In genomic region chr11:115085064-115085463, GRCm38 (mm10) we compare ENCODE assay signal across 30 mouse cellular contexts. TPM values are rescaled to one million over a fixed set of nuclear protein-coding genes. Genes with fewer than 3 reads are reported as not detected.
DNase-seq lines count a peak whose midpoint lies in the region; ATAC-seq and TF ChIP-seq lines count a peak whose summit lies in the region.
"Had no signal": no experiment of that assay in that cellular context is flagged by ENCODE, and none has a peak within 500 bp of the region (broad histone marks: within the 10 kb centered on the region; RNA-seq: fewer than 3 reads in every experiment).

No protein-coding gene starts in this region.

- no peak overlapping the region for H3K4me2 ChIP-seq in midbrain, postnatal 0 days (ENCODE audit: low read depth, low read length, poor library complexity, severe bottlenecking)
- H3K4me2 ChIP-seq in neural tube, embryonic 12.5 days (replicated peaks) = peak overlapping the region; percentile 0; the same call in 1 of the 2 replicates
- H3K4me2 ChIP-seq: embryonic facial prominence, embryonic 13.5 days; forebrain, embryonic 12.5 days; forebrain, embryonic 15.5 days; heart, embryonic 12.5 days; heart, embryonic 15.5 days had no signal

- peak; percentile 74 for DNase-seq in heart, adult 11 months
- no peak for DNase-seq in heart, adult 9 months (ENCODE audit: low spot score in 2 of 2)
- DNase-seq in midbrain, embryonic 10.5 days (ENCODE audit: low spot score) = no peak
- no peak for DNase-seq in midbrain, postnatal 0 days (ENCODE audit: low spot score)
- no peak for DNase-seq in neural tube, embryonic 10.5 days (ENCODE audit: extremely low spot score, low spot score)
- no peak for DNase-seq in ovary, postnatal 14 days (ENCODE audit: low spot score)
- no peak for DNase-seq in layer of hippocampus, adult 9-10 months (ENCODE audit: low spot score)
- DNase-seq: adrenal gland, adult 8-10 months; adrenal gland, postnatal 25 days; cerebellum, adult 8-10 months; embryo, embryonic 11 days; gastrocnemius, postnatal 10 days; gastrocnemius, postnatal 36 days; heart, postnatal 10 days; heart, postnatal 36 days had no signal

- ATAC-seq in midbrain, postnatal 0 days (ENCODE audit: low FRiP score) = no peak
- ATAC-seq in neural tube, embryonic 12.5 days (ENCODE audit: low FRiP score, low read depth) = no peak
- ATAC-seq: activated CD4-positive, CD25-positive, alpha-beta regulatory T cell, adult 4 months; forebrain, embryonic 15.5 days; hindbrain, embryonic 16.5 days had no signal

- H3K9ac ChIP-seq in midbrain, postnatal 0 days (replicated peaks; ENCODE audit: low read length, poor library complexity, severe bottlenecking) = no peak overlapping the region
- no peak overlapping the region for H3K9ac ChIP-seq in neural tube, embryonic 12.5 days
- H3K9ac ChIP-seq: embryonic facial prominence, embryonic 13.5 days; forebrain, embryonic 12.5 days; forebrain, embryonic 15.5 days; heart, embryonic 12.5 days; heart, embryonic 15.5 days had no signal

- H3K36me3 ChIP-seq in midbrain, embryonic 10.5 days = no peaks in the 10 kb centered on the region
- no peaks in the 10 kb centered on the region for H3K36me3 ChIP-seq in midbrain, postnatal 0 days (ENCODE audit: insufficient read depth, low read length)
- H3K36me3 ChIP-seq in neural tube, embryonic 12.5 days = no peaks in the 10 kb centered on the region
- H3K36me3 ChIP-seq: embryonic facial prominence, embryonic 10.5 days; embryonic facial prominence, embryonic 13.5 days; forebrain, embryonic 12.5 days; forebrain, embryonic 15.5 days; heart, embryonic 12.5 days; heart, embryonic 15.5 days; hindbrain, embryonic 10.5 days had no signal

- WGBS in midbrain, embryonic 10.5 days = 61% methylated on average over 8 of the region's 8 CpGs
- 46% methylated on average over 8 of the region's 8 CpGs for WGBS in midbrain, postnatal 0 days
- WGBS in neural tube, embryonic 12.5 days = 61% methylated on average over 8 of the region's 8 CpGs

- peaks cover 27% of the 10 kb centered on the region for H3K27me3 ChIP-seq in midbrain, embryonic 10.5 days (ENCODE audit: low read depth, poor library complexity, severe bottlenecking)
- H3K27me3 ChIP-seq in midbrain, postnatal 0 days (ENCODE audit: insufficient read depth, low read length) = peaks cover 5% of the 10 kb centered on the region; the same call in 1 of the 2 replicates
- peaks cover 3% of the 10 kb centered on the region; the same call in 1 of the 2 replicates for H3K27me3 ChIP-seq in neural tube, embryonic 12.5 days (replicated peaks)

- H3K27ac ChIP-seq in midbrain, embryonic 10.5 days (replicated peaks) = no peak overlapping the region
- no peak overlapping the region for H3K27ac ChIP-seq in midbrain, postnatal 0 days (ENCODE audit: low read depth, low read length)
- no peak overlapping the region for H3K27ac ChIP-seq in neural tube, embryonic 12.5 days
- H3K27ac ChIP-seq: embryonic facial prominence, embryonic 10.5 days; embryonic facial prominence, embryonic 13.5 days; forebrain, embryonic 12.5 days; forebrain, embryonic 15.5 days; heart, embryonic 15.5 days; hindbrain, embryonic 10.5 days had no signal

- peaks cover 24% of the 10 kb centered on the region for H3K4me1 ChIP-seq in midbrain, embryonic 10.5 days
- H3K4me1 ChIP-seq in midbrain, postnatal 0 days (ENCODE audit: insufficient read depth, low read length) = 0 out of 2 replicates have a peak, but pooled peaks cover 5% of the 10 kb centered on the region
- peaks cover 12% of the 10 kb centered on the region; the same call in 1 of the 2 replicates for H3K4me1 ChIP-seq in neural tube, embryonic 12.5 days
- H3K4me1 ChIP-seq: embryonic facial prominence, embryonic 13.5 days; heart, embryonic 12.5 days; heart, embryonic 15.5 days had no signal

- H3K9me3 ChIP-seq in midbrain, embryonic 10.5 days (replicated peaks) = 0 out of 2 replicates have a peak, but pooled peaks cover 3% of the 10 kb centered on the region
- no peaks in the 10 kb centered on the region for H3K9me3 ChIP-seq in midbrain, postnatal 0 days (ENCODE audit: low read length)
- H3K9me3 ChIP-seq in neural tube, embryonic 12.5 days = no peaks in the 10 kb centered on the region
- H3K9me3 ChIP-seq: forebrain, embryonic 12.5 days; forebrain, embryonic 15.5 days; heart, embryonic 15.5 days; hindbrain, embryonic 10.5 days had no signal

- no peak for TF ChIP-seq CTCF in midbrain, postnatal 0 days (IDR thresholded peaks at IDR 0.05)

- H3K4me3 ChIP-seq in midbrain, embryonic 10.5 days = 0 out of 2 replicates have a peak overlapping the region, but pooled peaks have one; percentile 1
- no peak overlapping the region for H3K4me3 ChIP-seq in midbrain, postnatal 0 days (ENCODE audit: low read depth, low read length)
- H3K4me3 ChIP-seq in neural tube, embryonic 12.5 days = no peak overlapping the region
- H3K4me3 ChIP-seq: embryonic facial prominence, embryonic 10.5 days; embryonic facial prominence, embryonic 13.5 days; erythroblast, embryonic 14.5 days; forebrain, embryonic 12.5 days; forebrain, embryonic 15.5 days; heart, embryonic 12.5 days; heart, embryonic 15.5 days had no signal

RNA-seq across cellular contexts. Expression of gene Rab37, which starts 6.2 kb away (rescaled TPM):
- 0.49 and 1.1 TPM in 2 replicates for polyA plus RNA-seq in midbrain, embryonic 10.5 days (2016; fragmentation: Nextera tagmentation; extraction: Ambion mirVana)
- total RNA-seq in midbrain, postnatal 0 days (2014; rRNA removed) = 0.57 and 0.93 TPM in 2 replicates
- 0.67 and 0.90 TPM in 2 replicates for polyA plus RNA-seq in midbrain, postnatal 0 days (2015; fragmentation: Nextera tagmentation; extraction: Ambion mirVana)
- polyA plus RNA-seq in neural tube, embryonic 12.5 days (2016; fragmentation: Nextera tagmentation; extraction: Ambion mirVana) = 2.0 and 3.5 TPM in 2 replicates

RNA-seq across cellular contexts. Expression of gene Cd300e, which starts 23.1 kb away (rescaled TPM):
- not detected in 2 replicates for polyA plus RNA-seq in midbrain, embryonic 10.5 days (2016; fragmentation: Nextera tagmentation; extraction: Ambion mirVana)
- total RNA-seq in midbrain, postnatal 0 days (2014; rRNA removed) = 0.19 TPM in 1 of 2 replicates, not detected in the other
- 0.10 and 0.12 TPM in 2 replicates for polyA plus RNA-seq in midbrain, postnatal 0 days (2015; fragmentation: Nextera tagmentation; extraction: Ambion mirVana)
- not detected in 2 replicates for polyA plus RNA-seq in neural tube, embryonic 12.5 days (2016; fragmentation: Nextera tagmentation; extraction: Ambion mirVana)
- total RNA-seq: gastrocnemius, postnatal 10 days; gastrocnemius, postnatal 36 days; granulocyte monocyte progenitor cell, adult 5-6 weeks had no signal
- polyA plus RNA-seq: activated CD4-positive, CD25-positive, alpha-beta regulatory T cell, adult 4 months; brain, embryonic 14.5 days; embryonic facial prominence, embryonic 10.5 days; embryonic facial prominence, embryonic 13.5 days; erythroblast, embryonic 14.5 days; forebrain, embryonic 12.5 days; forebrain, embryonic 15.5 days; heart, embryonic 12.5 days; heart, embryonic 15.5 days; hindbrain, embryonic 10.5 days had no signal

RNA-seq across cellular contexts. Expression of gene Cd300ld3, which starts 36.9 kb away (rescaled TPM):
- polyA plus RNA-seq in midbrain, embryonic 10.5 days (2016; fragmentation: Nextera tagmentation; extraction: Ambion mirVana) = not detected in 2 replicates
- 0.82 TPM in 1 of 2 replicates, not detected in the other for total RNA-seq in midbrain, postnatal 0 days (2014; rRNA removed)
- not detected in 2 replicates for polyA plus RNA-seq in midbrain, postnatal 0 days (2015; fragmentation: Nextera tagmentation; extraction: Ambion mirVana)
- polyA plus RNA-seq in neural tube, embryonic 12.5 days (2016; fragmentation: Nextera tagmentation; extraction: Ambion mirVana) = not detected in 2 replicates
- total RNA-seq: ES-E14; granulocyte monocyte progenitor cell, adult 5-6 weeks had no signal
- polyA plus RNA-seq: activated CD4-positive, CD25-positive, alpha-beta regulatory T cell, adult 4 months; embryonic facial prominence, embryonic 10.5 days; embryonic facial prominence, embryonic 13.5 days; erythroblast, embryonic 14.5 days; forebrain, embryonic 12.5 days; forebrain, embryonic 15.5 days; heart, embryonic 12.5 days; heart, embryonic 15.5 days; hindbrain, embryonic 10.5 days; hindbrain, embryonic 16.5 days had no signal

RNA-seq across cellular contexts. Expression of gene Cd300ld5, which starts 47.5 kb away (rescaled TPM):
- polyA plus RNA-seq in midbrain, embryonic 10.5 days (2016; fragmentation: Nextera tagmentation; extraction: Ambion mirVana) = not detected in 2 replicates
- 0.82 TPM in 1 of 2 replicates, not detected in the other for total RNA-seq in midbrain, postnatal 0 days (2014; rRNA removed)
- not detected in 2 replicates for polyA plus RNA-seq in midbrain, postnatal 0 days (2015; fragmentation: Nextera tagmentation; extraction: Ambion mirVana)
- polyA plus RNA-seq in neural tube, embryonic 12.5 days (2016; fragmentation: Nextera tagmentation; extraction: Ambion mirVana) = not detected in 2 replicates
- total RNA-seq: ES-E14; granulocyte monocyte progenitor cell, adult 5-6 weeks had no signal
- polyA plus RNA-seq: activated CD4-positive, CD25-positive, alpha-beta regulatory T cell, adult 4 months; cortical plate, adult 2 months; embryonic facial prominence, embryonic 10.5 days; embryonic facial prominence, embryonic 13.5 days; erythroblast, embryonic 14.5 days; forebrain, embryonic 12.5 days; forebrain, embryonic 15.5 days; heart, embryonic 12.5 days; heart, embryonic 15.5 days; hindbrain, embryonic 10.5 days; hindbrain, embryonic 16.5 days had no signal

RNA-seq across cellular contexts. Expression of gene Cd300lf, which starts 48.7 kb away (rescaled TPM):
- 0.21 TPM in 1 of 2 replicates, not detected in the other for polyA plus RNA-seq in midbrain, embryonic 10.5 days (2016; fragmentation: Nextera tagmentation; extraction: Ambion mirVana)
- 0.16 and 0.42 TPM in 2 replicates for total RNA-seq in midbrain, postnatal 0 days (2014; rRNA removed)
- 0.09 and 0.10 TPM in 2 replicates for polyA plus RNA-seq in midbrain, postnatal 0 days (2015; fragmentation: Nextera tagmentation; extraction: Ambion mirVana)
- polyA plus RNA-seq in neural tube, embryonic 12.5 days (2016; fragmentation: Nextera tagmentation; extraction: Ambion mirVana) = 0.61 TPM in 1 of 2 replicates, not detected in the other
- total RNA-seq: gastrocnemius, postnatal 36 days had no signal
- polyA plus RNA-seq: embryonic facial prominence, embryonic 10.5 days; erythroblast, embryonic 14.5 days; forebrain, embryonic 15.5 days; hindbrain, embryonic 10.5 days had no signal
